Comparison of ENCODE assay signal across 7 mouse cellular contexts in genomic region chr9:30942512-30943313, GRCm38 (mm10). TPM values are rescaled to one million over a fixed set of nuclear protein-coding genes. Genes with fewer than 3 reads are reported as not detected.
DNase-seq lines count a peak whose midpoint lies in the region; ATAC-seq lines count a peak whose summit lies in the region.

TSS of gene Adamts8 (plus strand) at chr9:30942562.

- no peak for DNase-seq in lung, postnatal 36 days
- DNase-seq in embryo, embryonic 10.5 days (ENCODE audit: low spot score), result peak; percentile 75
- DNase-seq in kidney, postnatal 14 days, result peak; percentile 50
- peak; percentile 65 to 79 for DNase-seq in lung, postnatal 4 days

- H3K36me3 ChIP-seq in lung, embryonic 16.5 days (ENCODE audit: control insufficient read depth, insufficient read depth, low read length), result no peaks in the 10 kb centered on the region
- H3K36me3 ChIP-seq in heart, embryonic 12.5 days, result no peaks in the 10 kb centered on the region
- no peaks in the 10 kb centered on the region for H3K36me3 ChIP-seq in stomach, embryonic 15.5 days

- ATAC-seq in lung, embryonic 16.5 days (ENCODE audit: low read depth), result peak; percentile 76
- ATAC-seq in heart, embryonic 12.5 days (ENCODE audit: insufficient number of reproducible peaks, low FRiP score), result peak; percentile 62
- ATAC-seq in stomach, embryonic 15.5 days (ENCODE audit: insufficient read depth, low FRiP score, low read depth), result peak; percentile 51; the same call in 1 of the 2 replicates

- H3K9ac ChIP-seq in lung, embryonic 16.5 days (ENCODE audit: low read length), result peak within 1 kb of the TSS; percentile 57
- H3K9ac ChIP-seq in heart, embryonic 12.5 days, result peak within 1 kb of the TSS; percentile 71
- peak within 1 kb of the TSS; percentile 46 for H3K9ac ChIP-seq in stomach, embryonic 15.5 days

- H3K4me1 ChIP-seq in lung, embryonic 16.5 days (replicated peaks; ENCODE audit: control insufficient read depth, insufficient read depth, low read length), result peaks cover 10% of the 10 kb centered on the region
- H3K4me1 ChIP-seq in heart, embryonic 12.5 days (replicated peaks), result peaks cover 18% of the 10 kb centered on the region
- H3K4me1 ChIP-seq in stomach, embryonic 15.5 days, result 0 out of 2 replicates have a peak, but pooled peaks cover 5% of the 10 kb centered on the region

- H3K4me2 ChIP-seq in lung, embryonic 16.5 days (ENCODE audit: low read depth, low read length), result peak within 1 kb of the TSS; percentile 98
- peak within 1 kb of the TSS; percentile 99 for H3K4me2 ChIP-seq in heart, embryonic 12.5 days
- peak within 1 kb of the TSS; percentile 94 for H3K4me2 ChIP-seq in stomach, embryonic 15.5 days

- WGBS in lung, embryonic 16.5 days, result under 1% methylated on average over 93 of the region's 96 CpGs
- WGBS in heart, embryonic 12.5 days, result under 1% methylated on average over 96 of the region's 96 CpGs
- under 1% methylated on average over 94 of the region's 96 CpGs for WGBS in stomach, embryonic 15.5 days

- peaks cover 56% of the 10 kb centered on the region for H3K27me3 ChIP-seq in lung, embryonic 16.5 days (ENCODE audit: control insufficient read depth, insufficient read depth, low read depth, low read length)
- H3K27me3 ChIP-seq in heart, embryonic 12.5 days (replicated peaks), result peaks cover 62% of the 10 kb centered on the region
- peaks cover 42% of the 10 kb centered on the region for H3K27me3 ChIP-seq in stomach, embryonic 15.5 days (replicated peaks)

- H3K27ac ChIP-seq in lung, embryonic 16.5 days (ENCODE audit: low read length), result no peak within 1 kb of the TSS
- no peak within 1 kb of the TSS for H3K27ac ChIP-seq in heart, embryonic 12.5 days (ENCODE audit: poor library complexity, severe bottlenecking)
- H3K27ac ChIP-seq in stomach, embryonic 15.5 days, result no peak within 1 kb of the TSS

- H3K4me3 ChIP-seq in lung, embryonic 16.5 days (ENCODE audit: low read length), result peak within 1 kb of the TSS; percentile 59
- peak within 1 kb of the TSS; percentile 65 for H3K4me3 ChIP-seq in heart, embryonic 12.5 days
- H3K4me3 ChIP-seq in stomach, embryonic 15.5 days (replicated peaks), result peak within 1 kb of the TSS; percentile 57

- no peaks in the 10 kb centered on the region for H3K9me3 ChIP-seq in lung, embryonic 16.5 days (ENCODE audit: control insufficient read depth, low read length)
- H3K9me3 ChIP-seq in heart, embryonic 12.5 days (replicated peaks), result no peaks in the 10 kb centered on the region
- no peaks in the 10 kb centered on the region for H3K9me3 ChIP-seq in stomach, embryonic 15.5 days

RNA-seq across cellular contexts. Expression of gene Adamts8, which starts in this region (rescaled TPM):
- 3.3 and 3.8 TPM in 2 replicates for polyA plus RNA-seq in lung, embryonic 16.5 days (2015; fragmentation: Nextera tagmentation; extraction: Ambion mirVana)
- 14.8 and 17.5 TPM in 2 replicates for polyA plus RNA-seq in heart, embryonic 12.5 days (2016; fragmentation: Nextera tagmentation; extraction: Ambion mirVana)
- polyA plus RNA-seq in stomach, embryonic 15.5 days (2015; fragmentation: Nextera tagmentation; extraction: Ambion mirVana), result 9.6 and 10.5 TPM in 2 replicates
